Mouse (Mus musculus): ENCODE results near the gene Wapl. TPM values are rescaled to one million over a fixed set of nuclear protein-coding genes. Genes with fewer than 3 reads are reported as not detected.

Wapl gene
- polyA plus RNA-seq, 1 experiment from 2014 or later, result 16.4 TPM

DNA sequence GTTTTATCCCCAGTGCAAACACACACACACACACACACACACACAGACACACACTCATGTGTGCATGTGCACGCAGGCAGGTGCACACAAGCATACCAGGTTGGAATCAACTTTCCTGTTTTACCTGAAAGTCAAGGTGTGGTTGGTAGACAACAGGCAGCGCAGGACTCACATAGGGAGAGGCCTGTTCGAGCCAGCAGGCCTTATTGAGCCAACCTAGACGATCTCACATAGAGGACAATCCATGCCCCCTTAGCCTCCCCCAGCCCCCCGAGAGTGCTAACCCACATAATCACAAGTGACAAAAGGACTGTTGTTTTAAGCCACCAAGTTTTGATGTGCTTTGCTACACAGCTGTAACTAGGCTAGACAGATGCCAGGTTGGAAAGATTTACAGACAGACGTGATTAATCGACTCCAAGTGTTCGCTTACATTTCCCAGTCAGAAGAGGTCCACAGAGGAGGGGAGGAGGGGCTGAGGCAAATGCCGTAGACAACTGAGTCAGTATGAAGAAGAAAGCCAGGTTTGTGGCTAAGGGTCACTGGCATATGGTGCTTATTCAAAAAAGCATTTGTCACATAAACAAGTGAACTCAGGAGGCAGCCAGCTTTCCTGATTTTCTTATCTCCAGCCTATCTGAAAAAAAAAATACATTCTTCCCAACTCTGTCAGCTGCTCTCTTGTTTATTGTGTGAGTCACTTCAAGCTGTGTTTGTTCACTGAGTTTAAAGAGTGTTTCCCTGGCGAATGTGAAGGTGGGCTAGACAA is 90.2 kb downstream of the Wapl start:
- WGBS, result 50% methylated on average over 10 of the region's 10 CpGs
- H3K4me2 ChIP-seq, result no peak overlapping the region
- no peaks in the 10 kb centered on the region for H3K27me3 ChIP-seq (replicated peaks)
- H3K4me1 ChIP-seq, result peaks cover 25% of the 10 kb centered on the region
- H3K9ac ChIP-seq, result no peak overlapping the region
- H3K36me3 ChIP-seq, result no peaks in the 10 kb centered on the region
- no peak overlapping the region for H3K27ac ChIP-seq (replicated peaks)
- no peaks in the 10 kb centered on the region for H3K9me3 ChIP-seq
- no peak overlapping the region for H3K4me3 ChIP-seq
- no peak for ATAC-seq (ENCODE audit: extremely low read depth, insufficient number of reproducible peaks, low FRiP score, low TSS enrichment)

DNA sequence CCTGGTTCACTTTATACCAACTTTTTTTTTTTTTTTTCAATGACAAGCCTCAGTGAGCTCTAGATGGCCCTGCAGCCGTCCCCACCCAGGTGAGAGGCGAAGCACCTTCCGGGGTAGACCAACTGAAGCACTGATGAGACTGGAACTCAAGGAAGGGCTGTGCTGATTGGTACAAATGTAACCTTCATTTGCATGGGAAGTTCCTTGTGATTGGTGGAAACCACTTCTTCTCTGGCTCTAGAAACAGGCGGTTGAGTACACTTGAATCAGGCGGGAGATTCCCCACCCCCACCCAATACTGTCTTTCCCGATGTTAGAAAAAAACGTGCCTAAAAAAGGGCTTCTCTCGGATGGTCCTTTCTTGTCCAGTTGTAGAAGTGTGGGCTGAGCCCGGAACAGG is 91.2 kb downstream of the Wapl start:
- no peaks in the 10 kb centered on the region for H3K9me3 ChIP-seq
- peaks cover 8% of the 10 kb centered on the region for H3K27me3 ChIP-seq (replicated peaks)
- H3K4me1 ChIP-seq, result peaks cover 25% of the 10 kb centered on the region
- H3K36me3 ChIP-seq, result no peaks in the 10 kb centered on the region
- no peak overlapping the region for H3K9ac ChIP-seq
- no peak overlapping the region for H3K4me3 ChIP-seq
- H3K27ac ChIP-seq (replicated peaks), result no peak overlapping the region
- WGBS, result 76% methylated on average over 9 of the region's 9 CpGs
- ATAC-seq (ENCODE audit: extremely low read depth, insufficient number of reproducible peaks, low FRiP score, low TSS enrichment), result no peak
- no peak overlapping the region for H3K4me2 ChIP-seq

DNA sequence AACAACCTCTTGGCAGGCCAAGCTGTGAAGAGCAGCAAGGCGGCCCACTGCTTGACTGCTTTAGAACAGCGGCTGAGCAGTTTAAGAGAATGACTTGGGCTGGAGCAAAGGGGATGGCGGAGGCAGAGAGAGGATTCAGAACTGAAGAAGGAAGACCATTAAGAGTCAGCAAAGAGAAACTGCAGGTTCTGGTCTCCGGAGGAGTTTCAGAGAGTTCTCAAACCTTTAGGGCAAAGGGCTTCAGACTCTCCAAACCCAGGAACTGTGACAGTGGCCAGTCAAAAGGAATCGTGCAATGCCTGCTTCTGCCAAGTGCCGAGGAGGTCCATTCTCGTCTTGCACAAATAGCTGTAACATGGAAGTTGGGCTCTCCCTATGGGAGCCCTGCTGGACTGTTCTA is 91.7 kb downstream of the Wapl start:
- Histone ChIP-seq H3K27ac (replicated peaks) (no peak overlapping the region), H3K36me3 (no peaks in the 10 kb centered on the region), H3K9ac (no peak overlapping the region), H3K4me1 (peaks cover 25% of the 10 kb centered on the region), H3K9me3 (no peaks in the 10 kb centered on the region), H3K4me3 (no peak overlapping the region), H3K4me2 (no peak overlapping the region), H3K27me3 (replicated peaks) (peaks cover 12% of the 10 kb centered on the region)
- ATAC-seq (ENCODE audit: extremely low read depth, insufficient number of reproducible peaks, low FRiP score, low TSS enrichment), result no peak
- 79% methylated on average over 7 of the region's 7 CpGs for WGBS

DNA sequence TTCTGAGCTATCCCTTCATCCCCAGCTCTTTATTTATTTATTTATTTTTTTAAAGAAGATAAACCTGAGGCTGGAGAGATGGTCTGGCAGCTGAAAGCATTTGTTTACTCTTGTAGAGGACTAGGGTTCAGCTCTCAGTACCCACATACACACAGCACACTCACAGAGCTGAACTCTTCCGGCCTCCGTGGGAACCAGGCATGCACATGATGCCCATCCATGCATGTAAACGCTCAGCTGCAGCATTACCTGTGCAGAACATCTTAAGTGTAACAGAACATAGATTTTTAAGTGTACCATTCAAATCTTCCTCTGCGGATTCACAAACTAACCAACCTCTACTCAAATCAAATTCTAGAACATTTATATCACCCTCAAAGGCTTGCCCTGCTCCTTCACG is 92.5 kb downstream of the Wapl start:
- 88% methylated on average over 5 of the region's 5 CpGs for WGBS
- ATAC-seq (ENCODE audit: extremely low read depth, insufficient number of reproducible peaks, low FRiP score, low TSS enrichment), result no peak
- Histone ChIP-seq H3K36me3 (no peaks in the 10 kb centered on the region), H3K4me3 (no peak overlapping the region), H3K4me1 (peaks cover 25% of the 10 kb centered on the region), H3K9me3 (no peaks in the 10 kb centered on the region), H3K27ac (replicated peaks) (no peak overlapping the region), H3K4me2 (no peak overlapping the region), H3K27me3 (replicated peaks) (peaks cover 18% of the 10 kb centered on the region), H3K9ac (no peak overlapping the region)

DNA sequence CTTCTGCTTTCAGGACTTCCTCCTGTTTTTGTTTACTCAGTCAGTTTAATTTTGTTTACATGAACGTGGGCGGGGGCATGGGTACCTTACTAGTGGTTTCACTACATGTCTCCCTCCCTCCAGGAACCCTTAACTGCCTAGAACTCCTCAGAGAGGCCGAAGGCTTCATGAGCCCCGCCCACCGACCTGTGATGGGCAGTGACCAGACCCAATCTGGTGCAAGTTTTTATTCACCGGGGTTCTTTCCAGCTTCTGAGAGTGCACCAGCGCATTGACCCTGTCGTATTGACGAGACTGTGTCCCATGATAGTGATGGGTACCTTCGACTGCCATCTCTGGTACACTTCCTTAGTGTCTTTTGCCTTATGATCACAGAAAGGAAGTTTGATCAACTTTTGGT is 94.6 kb downstream of the Wapl start:
- Histone ChIP-seq H3K4me3 (peak overlapping the region; percentile 62), H3K27ac (replicated peaks) (no peak overlapping the region), H3K4me1 (peaks cover 25% of the 10 kb centered on the region), H3K9me3 (no peaks in the 10 kb centered on the region), H3K4me2 (peak overlapping the region; percentile 100), H3K9ac (peak overlapping the region; percentile 83), H3K36me3 (no peaks in the 10 kb centered on the region), H3K27me3 (replicated peaks) (peaks cover 18% of the 10 kb centered on the region)
- ATAC-seq (ENCODE audit: extremely low read depth, insufficient number of reproducible peaks, low FRiP score, low TSS enrichment), result no peak
- WGBS, result under 1% methylated on average over 10 of the region's 10 CpGs

DNA sequence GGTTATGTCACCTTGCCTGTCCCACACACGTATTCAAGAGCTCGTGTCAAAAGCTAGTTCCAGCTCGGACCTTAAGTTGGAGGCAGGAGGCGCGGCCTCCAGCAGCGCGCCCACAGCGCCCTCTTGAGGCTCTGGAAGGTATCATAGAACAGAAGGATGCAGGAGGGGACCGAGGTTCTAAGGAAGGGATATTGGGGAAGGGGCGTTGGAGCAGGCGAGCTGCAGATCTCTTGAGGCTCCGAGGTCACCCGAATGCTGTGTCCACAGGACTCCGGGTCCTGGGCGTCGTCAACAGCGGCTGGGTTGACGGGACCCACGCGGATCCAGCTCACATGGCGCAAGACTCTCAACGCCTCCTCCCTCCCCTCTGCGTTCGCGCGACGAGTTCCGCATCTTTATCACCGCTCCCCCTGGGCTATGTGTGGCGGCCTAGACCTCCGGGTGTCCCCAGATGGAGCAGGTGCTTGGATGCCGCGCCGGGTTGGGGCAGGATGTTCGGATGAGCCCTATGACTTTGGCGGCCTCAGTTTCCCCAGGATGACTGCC is 95.4 kb downstream of the Wapl start:
- H3K4me3 ChIP-seq, result peak overlapping the region; percentile 62
- H3K4me1 ChIP-seq, result peaks cover 19% of the 10 kb centered on the region
- H3K36me3 ChIP-seq, result no peaks in the 10 kb centered on the region
- no peaks in the 10 kb centered on the region for H3K9me3 ChIP-seq
- no peak overlapping the region for H3K27ac ChIP-seq (replicated peaks)
- under 1% methylated on average over 36 of the region's 36 CpGs for WGBS
- ATAC-seq (ENCODE audit: extremely low read depth, insufficient number of reproducible peaks, low FRiP score, low TSS enrichment), result no peak
- H3K4me2 ChIP-seq, result peak overlapping the region; percentile 100
- H3K27me3 ChIP-seq (replicated peaks), result peaks cover 18% of the 10 kb centered on the region
- H3K9ac ChIP-seq, result peak overlapping the region; percentile 83

DNA sequence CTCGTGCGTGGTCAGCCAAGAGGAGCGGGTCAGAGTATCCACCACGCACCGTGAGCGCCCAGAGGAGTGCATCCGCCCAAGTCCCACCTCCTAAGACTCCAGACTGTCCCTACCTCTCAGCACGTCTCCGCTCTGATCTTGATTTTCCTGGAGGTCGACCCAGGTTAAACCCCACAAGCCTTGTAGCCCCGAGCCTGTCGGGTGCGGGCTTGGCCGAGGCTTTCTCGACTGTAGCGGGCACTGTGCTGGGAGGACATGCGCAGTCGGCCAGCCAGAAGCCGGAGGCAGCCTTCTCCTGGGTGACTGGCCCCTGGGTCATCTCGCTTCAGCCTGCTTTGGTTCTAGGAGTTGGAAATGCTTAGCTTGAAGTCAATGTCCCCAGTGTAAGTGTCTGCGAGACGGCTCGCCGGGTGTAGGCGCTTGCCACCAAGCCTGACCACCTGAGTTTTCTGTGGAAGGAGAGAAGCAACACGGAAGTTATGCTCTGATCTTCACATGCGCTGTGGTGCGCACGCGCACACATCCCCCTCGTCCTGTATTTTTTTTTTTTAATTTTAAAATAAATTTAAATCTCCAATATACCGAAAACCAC is 95.9 kb downstream of the Wapl start:
- H3K27me3 ChIP-seq (replicated peaks), result peaks cover 18% of the 10 kb centered on the region
- H3K9me3 ChIP-seq, result no peaks in the 10 kb centered on the region
- no peak overlapping the region for H3K27ac ChIP-seq (replicated peaks)
- peaks cover 16% of the 10 kb centered on the region for H3K4me1 ChIP-seq
- no peak for ATAC-seq (ENCODE audit: extremely low read depth, insufficient number of reproducible peaks, low FRiP score, low TSS enrichment)
- H3K9ac ChIP-seq, result peak overlapping the region; percentile 83
- H3K36me3 ChIP-seq, result no peaks in the 10 kb centered on the region
- peak overlapping the region; percentile 62 for H3K4me3 ChIP-seq
- H3K4me2 ChIP-seq, result peak overlapping the region; percentile 100
- WGBS, result 14% methylated on average over 32 of the region's 32 CpGs

DNA sequence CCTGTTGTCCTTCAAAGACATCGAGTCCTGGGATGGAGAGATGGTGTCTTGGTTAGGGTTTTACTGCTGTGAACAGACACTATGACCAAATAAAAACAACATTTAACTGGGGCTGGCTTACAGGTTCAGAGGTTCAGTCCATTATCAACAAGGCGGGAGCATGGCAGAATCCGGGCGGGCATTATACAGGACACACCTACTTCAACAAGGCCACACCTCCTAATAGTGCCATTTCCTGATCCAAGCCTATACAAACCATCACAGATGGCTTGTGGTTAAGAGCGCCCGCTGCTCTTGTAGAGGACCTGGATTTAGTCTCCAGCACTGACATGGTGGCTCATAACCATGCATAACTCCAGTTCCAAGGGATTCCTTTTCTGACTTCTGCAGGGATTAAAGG is 96.7 kb downstream of the Wapl start:
- Histone ChIP-seq H3K27ac (replicated peaks) (no peak overlapping the region), H3K4me1 (peaks cover 16% of the 10 kb centered on the region), H3K9me3 (no peaks in the 10 kb centered on the region), H3K4me2 (no peak overlapping the region; the same call in 1 of the 2 replicates), H3K4me3 (no peak overlapping the region), H3K36me3 (no peaks in the 10 kb centered on the region), H3K9ac (no peak overlapping the region), H3K27me3 (replicated peaks) (peaks cover 18% of the 10 kb centered on the region)
- WGBS, result 73% methylated on average over 6 of the region's 6 CpGs
- no peak; the same call in 1 of the 2 replicates for ATAC-seq (ENCODE audit: extremely low read depth, insufficient number of reproducible peaks, low FRiP score, low TSS enrichment)

DNA sequence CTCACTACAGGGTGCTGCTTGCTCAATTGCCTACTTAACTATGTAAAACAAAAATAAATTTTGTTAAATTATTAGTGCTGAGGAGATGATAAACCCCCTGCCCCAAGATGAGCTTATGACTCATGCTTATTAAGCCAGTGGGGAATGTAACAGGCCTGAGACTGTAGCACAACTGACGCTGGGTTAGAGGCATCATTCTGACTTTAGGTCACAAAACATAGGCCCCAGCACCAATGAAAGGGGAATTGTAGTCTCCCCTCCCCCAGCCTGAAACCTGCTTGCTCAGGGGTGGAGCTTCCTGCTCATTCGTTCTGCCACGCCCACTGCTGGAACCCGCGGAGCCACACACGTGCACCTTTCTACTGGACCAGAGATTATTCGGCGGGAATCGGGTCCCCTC is 97.9 kb downstream of the Wapl start:
- H3K36me3 ChIP-seq, result no peaks in the 10 kb centered on the region
- H3K27me3 ChIP-seq (replicated peaks), result peaks cover 18% of the 10 kb centered on the region
- H3K4me3 ChIP-seq, result no peak overlapping the region
- ATAC-seq (ENCODE audit: extremely low read depth, insufficient number of reproducible peaks, low FRiP score, low TSS enrichment), result no peak
- H3K4me1 ChIP-seq, result peaks cover 16% of the 10 kb centered on the region
- H3K9ac ChIP-seq, result no peak overlapping the region
- no peak overlapping the region for H3K27ac ChIP-seq (replicated peaks)
- no peak overlapping the region for H3K4me2 ChIP-seq
- WGBS, result 21% methylated on average over 9 of the region's 9 CpGs
- 0 out of 2 replicates have a peak, but pooled peaks cover 6% of the 10 kb centered on the region for H3K9me3 ChIP-seq

DNA sequence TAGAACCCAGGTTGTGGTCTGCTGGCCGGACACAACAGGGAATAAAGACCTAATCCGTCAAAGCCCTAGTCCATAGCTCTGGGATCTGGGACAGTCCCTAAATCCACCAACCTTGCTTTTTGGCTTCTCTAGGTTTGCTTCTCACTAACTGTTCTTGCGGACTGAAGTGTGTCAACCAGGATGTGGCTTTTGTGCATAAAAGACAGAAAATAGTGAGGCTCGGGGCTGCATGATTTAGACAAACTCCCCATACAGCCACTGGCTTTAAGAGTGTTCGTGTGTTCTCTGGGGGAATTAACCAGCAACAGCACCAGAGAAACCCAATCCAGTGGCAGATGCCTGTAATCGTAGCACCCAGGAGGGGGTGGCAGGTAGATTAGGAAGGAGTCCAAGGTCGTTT is 98.4 kb downstream of the Wapl start:
- 60% methylated on average over 7 of the region's 7 CpGs for WGBS
- 0 out of 2 replicates have a peak, but pooled peaks cover 6% of the 10 kb centered on the region for H3K9me3 ChIP-seq
- no peak overlapping the region for H3K4me3 ChIP-seq
- H3K9ac ChIP-seq, result no peak overlapping the region
- peaks cover 20% of the 10 kb centered on the region for H3K27me3 ChIP-seq (replicated peaks)
- H3K36me3 ChIP-seq, result no peaks in the 10 kb centered on the region
- H3K27ac ChIP-seq (replicated peaks), result no peak overlapping the region
- ATAC-seq (ENCODE audit: extremely low read depth, insufficient number of reproducible peaks, low FRiP score, low TSS enrichment), result no peak
- H3K4me1 ChIP-seq, result peaks cover 16% of the 10 kb centered on the region
- H3K4me2 ChIP-seq, result no peak overlapping the region

DNA sequence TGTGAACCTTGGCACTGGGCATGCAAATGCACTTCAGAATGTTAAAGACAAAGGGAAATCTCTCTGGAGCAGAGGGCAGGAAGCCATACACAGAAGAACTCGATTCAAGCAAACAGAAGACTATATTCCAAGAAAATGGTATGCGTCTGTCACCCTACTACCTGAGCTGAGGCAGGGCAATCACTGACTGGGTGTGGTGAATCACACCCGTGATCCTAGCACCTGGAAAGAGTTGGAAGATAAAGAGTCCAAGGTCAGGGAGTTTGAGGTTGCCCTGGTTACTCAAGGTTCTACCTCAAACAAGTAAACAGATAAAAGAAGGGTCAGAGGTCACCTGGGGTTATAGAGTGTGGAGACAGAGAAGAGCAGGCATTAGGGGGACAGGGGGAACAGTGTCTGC is 100.0 kb downstream of the Wapl start:
- WGBS, result 72% methylated on average over 3 of the region's 3 CpGs
- no peak for ATAC-seq (ENCODE audit: extremely low read depth, insufficient number of reproducible peaks, low FRiP score, low TSS enrichment)
- Histone ChIP-seq H3K27ac (replicated peaks) (no peak overlapping the region), H3K9me3 (0 out of 2 replicates have a peak, but pooled peaks cover 6% of the 10 kb centered on the region), H3K27me3 (replicated peaks) (peaks cover 26% of the 10 kb centered on the region), H3K4me1 (peaks cover 9% of the 10 kb centered on the region), H3K4me2 (no peak overlapping the region), H3K36me3 (no peaks in the 10 kb centered on the region), H3K9ac (no peak overlapping the region), H3K4me3 (no peak overlapping the region)
